Mouse (Mus musculus): Measurements from ENCODE around the gene Slc4a1. TPM values are rescaled to one million over a fixed set of nuclear protein-coding genes. Genes with fewer than 3 reads are reported as not detected.

The Slc4a1 gene
- total RNA-seq, 1 experiment from 2014 or later, result 1.0 TPM

DNA sequence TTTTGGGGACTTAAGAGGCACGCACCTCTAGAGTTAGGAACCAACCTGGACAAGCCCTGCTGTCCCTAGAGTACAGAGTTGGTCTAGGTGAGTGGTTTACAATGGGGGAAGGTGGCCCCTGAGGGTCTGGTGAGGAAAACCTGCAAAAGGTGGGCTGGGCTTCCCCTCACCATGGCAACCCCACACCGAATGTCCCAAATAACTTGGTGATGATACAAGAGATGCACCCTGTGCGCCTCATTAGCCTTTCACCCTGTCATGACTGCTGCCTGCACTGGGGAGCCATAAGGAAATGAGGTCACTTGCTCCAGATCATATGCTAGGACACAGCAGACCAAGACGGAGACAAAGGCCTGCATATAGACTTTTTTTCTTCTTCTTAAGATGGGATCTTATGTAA is 15.6 kb downstream of the Slc4a1 start:
- no peak for DNase-seq

- DNase-seq, result no peak
These were observed 16.6 kb downstream of the Slc4a1 start for GRCm38 (mm10) chr11:102349189-102349954.

GRCm38 (mm10) chr11:102348771-102349170 is 17.2 kb downstream of the Slc4a1 start:
- DNase-seq, result no peak

DNA sequence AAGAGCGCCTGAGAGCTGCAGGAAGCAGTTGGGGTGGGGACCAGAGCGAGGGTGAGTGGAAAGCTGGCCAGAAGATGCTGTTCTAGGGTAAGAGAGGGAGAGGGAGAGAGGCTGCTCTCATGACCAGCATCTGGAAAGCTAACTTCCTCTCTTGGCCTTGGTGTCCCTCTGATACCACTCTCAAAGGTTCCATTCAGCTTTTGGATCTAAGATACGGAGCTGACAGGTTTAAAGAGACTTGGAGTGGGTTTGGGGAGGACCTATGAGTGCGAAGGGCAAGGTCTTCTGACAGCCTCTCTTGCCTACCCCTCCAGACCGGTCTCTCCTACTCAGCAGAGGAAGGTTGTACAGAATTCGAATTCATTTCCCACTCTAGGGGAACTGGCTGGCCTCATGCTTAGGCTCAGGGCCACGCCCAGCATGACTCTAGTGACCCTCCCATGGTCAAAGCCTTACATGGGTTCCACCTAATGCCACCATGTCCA is 17.9 kb downstream of the Slc4a1 start:
- DNase-seq, result no peak

DNA sequence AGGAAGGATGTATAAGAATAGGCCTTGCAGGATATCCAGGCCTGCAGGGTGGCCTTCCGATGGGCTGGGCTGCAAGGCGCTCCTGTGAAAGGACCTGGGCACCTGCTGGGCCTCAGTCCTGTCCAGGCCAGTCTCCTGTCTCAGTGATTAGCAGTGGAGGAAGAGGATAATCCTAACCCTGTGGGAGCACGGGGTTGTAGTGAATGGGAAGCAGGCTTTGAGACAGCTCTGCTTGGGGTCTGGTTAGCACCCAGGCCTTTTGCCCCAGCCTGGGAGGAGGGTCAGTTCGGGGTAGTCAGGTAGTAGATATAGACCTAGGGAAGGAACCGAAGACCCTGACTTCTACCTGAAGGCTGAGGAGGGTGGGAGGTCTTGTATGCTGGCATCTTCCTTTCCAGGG is 18.3 kb downstream of the Slc4a1 start:
- no peak for DNase-seq

- no peak for DNase-seq
These were observed 19.1 kb downstream of the Slc4a1 start for GRCm38 (mm10) chr11:102346926-102347325.

GRCm38 (mm10) chr11:102344458-102344857 is 21.5 kb downstream of the Slc4a1 start:
- DNase-seq, result no peak

DNA sequence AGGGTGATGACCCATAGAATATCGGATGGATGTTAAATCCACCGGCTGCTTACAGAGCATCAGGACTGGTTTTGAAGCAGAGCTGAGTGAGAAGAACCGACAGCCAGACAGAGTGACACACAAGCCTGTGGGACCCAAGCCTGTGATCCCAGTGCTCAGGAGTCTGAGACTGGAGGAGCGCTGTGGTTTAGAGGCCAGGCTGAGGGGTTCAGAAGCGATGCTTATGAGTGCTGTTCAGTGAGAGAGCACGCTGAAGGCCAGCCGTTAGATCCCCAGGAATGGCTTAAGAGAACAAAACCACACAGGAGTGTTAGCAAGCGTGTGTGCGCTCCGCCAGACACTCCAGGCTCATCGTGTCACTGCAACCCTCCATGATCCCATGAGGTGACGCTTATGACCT is 23.3 kb downstream of the Slc4a1 start:
- no peak for DNase-seq

- no peak for DNase-seq
These were observed 24.9 kb downstream of the Slc4a1 start for GRCm38 (mm10) chr11:102341101-102341500.

DNA sequence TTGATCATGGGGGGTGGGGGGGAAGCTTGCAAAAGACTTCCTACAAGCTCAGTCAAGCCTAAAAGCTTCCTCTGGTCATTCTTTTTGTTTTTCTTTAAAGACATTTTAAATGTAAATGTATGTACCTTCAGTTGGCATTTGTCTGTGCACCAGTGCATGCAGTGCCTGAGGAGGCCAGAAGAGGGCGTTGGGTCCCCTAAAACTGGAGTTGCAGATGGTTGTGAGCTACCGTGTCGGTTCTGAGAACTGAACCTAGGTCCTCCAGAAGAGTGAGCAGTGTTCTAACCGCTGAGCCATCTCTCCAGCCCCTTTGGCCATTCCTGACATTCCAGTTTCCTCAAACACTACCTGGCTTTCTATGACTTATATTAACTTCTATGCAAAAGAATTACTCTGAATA is 26.4 kb downstream of the Slc4a1 start:
- DNase-seq, result no peak

- peak; percentile 34 for DNase-seq
These were observed 26.8 kb downstream of the Slc4a1 start for GRCm38 (mm10) chr11:102339195-102339594.

DNA sequence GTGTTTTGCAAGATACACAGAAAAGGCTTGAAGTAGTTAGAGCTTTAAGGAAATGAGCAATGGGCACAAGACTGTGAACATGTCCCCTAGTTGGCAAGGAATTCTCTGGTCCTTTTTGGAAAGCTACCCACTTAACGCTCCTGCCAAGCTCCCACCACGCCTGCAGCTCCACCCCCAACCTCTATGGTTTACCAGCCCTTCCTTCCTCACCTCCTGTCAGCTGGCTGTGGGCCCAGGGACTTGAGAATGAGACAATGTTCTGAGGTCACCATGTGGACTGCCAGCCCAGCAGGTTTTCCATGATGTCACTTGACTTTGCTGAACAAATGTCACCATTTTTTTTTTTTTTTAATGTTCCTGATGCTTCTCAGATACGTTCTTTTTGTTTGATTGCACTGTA is 27.4 kb downstream of the Slc4a1 start:
- DNase-seq, result peak; percentile 89

DNA sequence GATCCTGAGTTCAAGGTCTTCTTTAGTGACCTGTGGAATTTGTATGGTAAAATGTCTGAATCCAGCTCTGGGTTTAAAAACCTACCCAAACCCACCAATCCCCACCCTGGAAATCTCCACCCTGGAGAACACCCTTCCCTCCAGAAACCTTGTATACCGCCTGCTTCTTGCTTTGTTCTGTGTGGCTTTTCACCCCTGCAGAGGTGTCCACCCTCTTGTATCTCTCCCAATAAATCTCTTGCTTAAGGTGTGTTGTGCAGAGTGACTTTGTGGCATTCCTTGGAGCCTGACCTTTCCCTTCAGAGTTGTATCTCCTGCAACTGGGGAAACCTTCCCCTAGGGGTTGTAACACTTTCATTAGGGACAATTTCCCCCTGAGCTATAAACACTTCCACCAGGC is 28.1 kb downstream of the Slc4a1 start:
- no peak for DNase-seq

DNA sequence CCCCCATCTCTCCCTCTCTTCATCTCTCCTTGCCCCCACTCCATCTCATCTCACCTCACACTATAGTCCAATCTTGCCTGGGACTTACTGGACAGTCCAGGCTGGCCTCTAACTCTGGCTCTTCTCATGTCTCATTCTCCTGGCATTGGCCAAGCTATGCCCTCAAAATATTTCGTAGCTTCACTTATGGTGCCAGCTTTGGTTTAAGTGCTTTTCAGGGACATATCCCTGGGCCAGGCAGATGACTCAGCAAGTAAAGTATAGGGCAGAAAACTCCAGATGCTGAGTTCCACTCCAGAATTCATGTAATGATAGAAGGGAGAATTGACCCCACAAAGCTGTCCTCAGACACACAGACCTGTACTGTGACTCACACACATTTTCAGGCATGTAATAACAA is 29.8 kb downstream of the Slc4a1 start:
- no peak for DNase-seq

GRCm38 (mm10) chr11:102334973-102335700 is 30.9 kb downstream of the Slc4a1 start:
- peak; percentile 32 for DNase-seq

DNA sequence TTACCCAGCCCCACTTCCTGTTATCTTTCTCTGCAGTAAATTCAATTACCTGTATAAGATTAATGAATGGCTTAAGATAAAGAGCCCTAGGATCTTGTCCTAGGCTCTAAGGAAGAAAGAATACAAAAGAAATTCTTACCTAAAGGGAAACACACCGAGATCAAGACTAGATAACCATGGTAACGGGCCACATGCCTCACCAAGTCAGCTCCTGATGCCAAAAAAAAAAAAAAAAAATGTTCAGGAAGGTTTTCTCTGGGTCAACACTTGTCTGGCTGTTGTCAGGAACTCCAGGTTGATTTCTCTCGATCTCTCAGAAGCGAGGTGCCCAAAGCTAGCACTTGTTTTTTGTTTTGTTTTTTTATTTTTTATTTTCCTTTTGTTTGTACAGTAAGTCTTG is 32.0 kb downstream of the Slc4a1 start:
- no peak for DNase-seq

DNA sequence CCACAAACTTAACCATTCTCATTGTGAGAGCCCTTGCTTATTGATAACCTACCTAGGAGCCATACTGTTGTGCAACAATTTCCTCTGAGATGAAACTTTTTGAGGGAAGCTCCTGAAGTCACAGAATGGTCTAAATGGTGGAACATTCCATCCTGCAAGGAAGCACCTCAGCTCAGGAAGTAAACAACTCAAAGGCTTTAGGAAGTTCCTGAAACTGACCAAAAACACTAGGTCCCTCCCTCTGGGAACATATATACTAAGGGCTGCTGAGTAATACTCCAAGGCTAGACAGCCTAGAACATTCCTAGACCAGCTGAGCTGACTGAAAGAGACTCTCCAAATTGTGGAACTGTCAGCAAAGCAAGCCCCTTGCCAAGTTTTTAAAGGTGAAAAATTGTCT is 32.9 kb downstream of the Slc4a1 start:
- DNase-seq, result no peak

- DNase-seq, result no peak
These were observed 34.2 kb downstream of the Slc4a1 start for GRCm38 (mm10) chr11:102331806-102332205.

DNA sequence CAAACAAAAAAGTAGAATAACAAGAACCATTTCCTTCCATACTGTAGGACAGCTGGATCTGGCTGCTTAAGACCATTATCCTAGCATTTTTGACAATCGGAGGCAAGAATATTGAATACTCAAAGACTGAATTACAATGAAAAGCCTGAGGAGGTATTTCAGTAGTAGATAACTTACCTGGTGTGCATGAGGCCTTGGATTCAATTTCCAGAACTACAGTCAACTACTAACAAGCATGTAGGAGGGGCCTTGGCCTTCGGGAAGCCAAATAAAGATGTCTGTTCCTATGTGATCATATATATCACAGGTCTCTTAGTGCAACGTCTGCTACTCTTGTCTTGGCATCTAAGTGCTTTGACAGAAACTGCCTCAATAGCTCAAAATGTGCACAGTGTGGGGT is 36.0 kb downstream of the Slc4a1 start:
- no peak for DNase-seq

GRCm38 (mm10) chr11:102329518-102329917 is 36.5 kb downstream of the Slc4a1 start:
- DNase-seq, result no peak

DNA sequence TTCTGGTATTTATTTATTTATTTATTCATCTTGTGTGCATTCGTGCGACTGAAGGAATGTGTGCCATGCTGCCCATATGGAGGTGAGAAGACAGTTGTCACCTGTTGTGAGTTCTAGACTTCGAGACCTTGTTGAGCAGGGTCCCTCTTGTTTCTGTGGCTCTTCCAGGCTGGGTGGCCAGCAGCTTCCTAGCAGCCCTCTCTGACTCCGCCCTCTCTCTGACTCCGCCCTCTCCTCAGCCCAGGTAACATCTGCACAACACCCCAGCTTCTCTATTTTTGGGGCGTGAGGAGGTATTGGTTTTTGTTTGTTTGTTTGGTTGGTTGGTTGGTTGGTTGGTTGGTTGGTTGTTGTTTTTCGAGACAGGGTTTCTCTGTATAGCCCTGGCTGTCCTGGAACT is 38.2 kb downstream of the Slc4a1 start:
- DNase-seq, result no peak

DNA sequence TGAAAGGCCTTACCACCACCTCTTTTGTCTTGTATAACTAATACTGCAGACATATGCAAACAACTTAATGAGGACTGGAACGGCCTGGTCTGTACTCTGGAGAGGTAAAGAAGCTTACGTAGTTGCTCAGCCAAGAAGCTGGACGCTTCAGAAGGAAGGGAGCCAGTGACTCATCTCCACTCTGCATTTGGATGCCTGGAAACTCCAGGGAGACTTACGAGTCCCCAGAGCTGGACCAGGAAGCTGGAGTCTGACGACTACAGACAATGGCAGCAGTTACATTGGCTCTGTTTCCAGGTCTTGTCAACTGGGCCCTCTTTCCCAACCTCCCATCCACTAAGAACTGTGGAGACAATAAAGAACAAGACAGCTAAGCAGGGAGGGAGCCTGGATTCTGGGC is 38.8 kb downstream of the Slc4a1 start:
- no peak for DNase-seq

DNA sequence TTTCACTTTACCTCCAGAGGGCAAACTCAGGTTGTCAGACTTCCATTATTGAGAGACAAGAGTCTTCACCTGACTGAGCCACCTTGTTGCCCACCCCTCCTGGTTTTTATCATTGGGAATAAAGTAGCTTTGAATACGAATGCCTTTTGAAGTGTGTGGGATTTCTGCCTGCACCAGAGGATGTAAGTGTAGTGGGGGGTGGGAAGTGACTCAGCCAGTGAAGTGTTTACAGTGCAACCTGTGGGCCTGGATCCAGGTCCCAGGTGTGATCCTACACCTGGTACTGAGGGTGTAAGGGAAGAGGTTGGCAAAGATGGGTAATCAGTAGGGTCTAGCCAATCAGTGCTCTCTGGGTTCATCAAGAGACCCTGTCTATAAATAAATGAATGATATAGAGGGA is 42.5 kb downstream of the Slc4a1 start:
- DNase-seq, result no peak

GRCm38 (mm10) chr11:102321931-102322330 is 44.1 kb downstream of the Slc4a1 start:
- no peak for DNase-seq
